10 mouse cellular contexts compared by ENCODE assay signal in genomic region chr5:110923336-110923735, GRCm38 (mm10). TPM values are rescaled to one million over a fixed set of nuclear protein-coding genes. Genes with fewer than 3 reads are reported as not detected.
DNase-seq lines count a peak whose midpoint lies in the region; ATAC-seq and TF ChIP-seq lines count a peak whose summit lies in the region.
"Had no signal": no experiment of that assay in that cellular context is flagged by ENCODE, and none has a peak within 500 bp of the region (broad histone marks: within the 10 kb centered on the region; RNA-seq: fewer than 3 reads in every experiment).

No protein-coding gene starts in this region.

- no peaks in the 10 kb centered on the region for H3K4me1 ChIP-seq in thymus, adult 2 months (replicated peaks; ENCODE audit: control insufficient read depth, insufficient read depth, low read length)
- H3K4me1 ChIP-seq: neural tube, embryonic 12.5 days had no signal

- no peak for TF ChIP-seq POLR2A in thymus, adult 2 months (IDR thresholded peaks at IDR 0.05; ENCODE audit: control insufficient read depth, extremely low read depth, insufficient read depth, low read length, poor library complexity)

- no peak overlapping the region for H3K4me3 ChIP-seq in thymus, adult 2 months (ENCODE audit: control insufficient read depth, insufficient read depth, low read length)
- H3K4me3 ChIP-seq: neural tube, embryonic 12.5 days had no signal

- no peak for TF ChIP-seq CTCF in thymus, adult 2 months (IDR thresholded peaks at IDR 0.05; ENCODE audit: borderline replicate concordance, control insufficient read depth, extremely low read depth, insufficient read depth, low read length, poor library complexity)

- DNase-seq in adrenal gland, adult (ENCODE audit: inconsistent age in 2 of 2, low spot score in 1 of 2), result peak; percentile 13 to 66
- no peak for DNase-seq in adrenal gland, postnatal 4 days (ENCODE audit: low spot score in 2 of 2)
- DNase-seq in heart, postnatal 10 days, result peak; percentile 54 to 59
- no peak for DNase-seq in heart, postnatal 25 days (ENCODE audit: low spot score)
- peak; percentile 23 to 26 for DNase-seq in right cerebral cortex, adult 2 months (ENCODE audit: low spot score in 2 of 2)
- no peak for DNase-seq in right cerebral cortex, postnatal 14 days
- DNase-seq in thymus, adult 2 months, result no peak
- DNase-seq: thymus, postnatal 14 days had no signal

- 89% methylated on average over 1 of the region's 1 CpGs for WGBS in thymus, adult 2 months

- ATAC-seq in megakaryocyte progenitor cell, adult 5-6 weeks (replicated peaks; ENCODE audit: poor library complexity), result no peak

- intact Hi-C loops in heart, postnatal 10 days (cut with DNase I), result loop anchor here (1.0 to 5.0 kb wide), 4 partner anchors 49 to 333 kb away; no protein-coding TSS in a partner anchor
- intact Hi-C loops in heart, postnatal 25 days (cut with DNase I), result loop anchor here (2.0 to 5.0 kb wide), 3 partner anchors 87 to 286 kb away; no protein-coding TSS in a partner anchor

- H3K27ac ChIP-seq in thymus, adult 2 months (ENCODE audit: control insufficient read depth, insufficient read depth, low read length), result no peak overlapping the region
- H3K27ac ChIP-seq: neural tube, embryonic 12.5 days had no signal

- H3K36me3 ChIP-seq in thymus, adult 2 months (ENCODE audit: control insufficient read depth, insufficient read depth, low read length), result no peaks in the 10 kb centered on the region
- H3K36me3 ChIP-seq: neural tube, embryonic 12.5 days had no signal

- H3K27me3 ChIP-seq in thymus, adult 2 months (ENCODE audit: control insufficient read depth, insufficient read depth, low read length), result no peaks in the 10 kb centered on the region
- H3K27me3 ChIP-seq: neural tube, embryonic 12.5 days had no signal

RNA-seq across cellular contexts. Expression of gene Ttc28, which starts 43.7 kb away (rescaled TPM):
- 10 to 100 TPM; 34.1 TPM for total RNA-seq in adrenal gland, postnatal 4 days (2021)
- 10 to 100 TPM; 26.7 to 29.3 TPM for total RNA-seq in heart, postnatal 10 days (2021)
- total RNA-seq in heart, postnatal 25 days (2021), result 10 to 100 TPM; 13.3 to 16.9 TPM
- polyA plus RNA-seq in thymus, adult 2 months (2012; rRNA removed), result 4.8 and 5.8 TPM in 2 replicates
- total RNA-seq in megakaryocyte progenitor cell, adult 5-6 weeks (2015), result 1.2 and 2.0 TPM in 2 replicates
- total RNA-seq in megakaryocyte progenitor cell, adult 5-6 weeks (2017), result 0.50 and 1.9 TPM in 2 replicates

Comparison
In these comparisons a context has a peak if more than half of its experiments do, and no peak if none do; other contexts are left out.
1. DNase-seq: peak in adrenal gland, adult (2 of 2), heart, postnatal 10 days (2 of 2) and right cerebral cortex, adult 2 months (2 of 2); none in adrenal gland, postnatal 4 days (0 of 2), heart, postnatal 25 days (single experiment), right cerebral cortex, postnatal 14 days (single experiment) and thymus, adult 2 months (single experiment).
2. RNA of gene Ttc28, which starts 43.7 kb away (total RNA-seq): 34.1 TPM in adrenal gland, postnatal 4 days, 26.7 to 29.3 TPM in heart, postnatal 10 days and 13.3 to 16.9 TPM in heart, postnatal 25 days; 0.50 to 2.0 TPM in megakaryocyte progenitor cell, adult 5-6 weeks; every median in the first group is over 4 times any median in the second.